Mouse (Mus musculus): Measurements from ENCODE around the gene Fam135a. TPM values are rescaled to one million over a fixed set of nuclear protein-coding genes. Genes with fewer than 3 reads are reported as not detected.

The Fam135a gene
- polyA plus RNA-seq, 1 experiment from 2014 or later = 53.7 TPM

GRCm38 (mm10) chr1:24102579-24103149, 2.5 kb upstream of the Fam135a start:
- no peak for ATAC-seq (ENCODE audit: insufficient number of reproducible peaks, insufficient read depth, low FRiP score, low TSS enrichment)
- 60% methylated on average over 10 of the region's 10 CpGs for WGBS
- H3K9ac ChIP-seq = no peak overlapping the region

GRCm38 (mm10) chr1:24100870-24101358, 773 bp upstream of the Fam135a start:
- Histone ChIP-seq H3K9me3 (no peaks in the 10 kb centered on the region), H3K4me3 (peak overlapping the region; percentile 94), H3K36me3 (no peaks in the 10 kb centered on the region), H3K4me2 (replicated peaks) (peak overlapping the region; percentile 62), H3K27ac (peak overlapping the region; percentile 73; the same call in 1 of the 2 replicates), H3K27me3 (no peaks in the 10 kb centered on the region), H3K4me1 (peaks cover 9% of the 10 kb centered on the region), H3K9ac (peak overlapping the region; percentile 92)
- peak; percentile 13; the same call in 1 of the 2 replicates for ATAC-seq (ENCODE audit: insufficient number of reproducible peaks, insufficient read depth, low FRiP score, low TSS enrichment)
- WGBS = 58% methylated on average over 6 of the region's 6 CpGs

More at GRCm38 (mm10) chr1:24102579-24103149, 2.5 kb upstream of the Fam135a start:
- Histone ChIP-seq H3K36me3 (no peaks in the 10 kb centered on the region), H3K4me3 (no peak overlapping the region), H3K27ac (no peak overlapping the region), H3K4me1 (peaks cover 5% of the 10 kb centered on the region; the same call in 1 of the 2 replicates), H3K27me3 (no peaks in the 10 kb centered on the region), H3K4me2 (replicated peaks) (no peak overlapping the region), H3K9me3 (no peaks in the 10 kb centered on the region)

DNA sequence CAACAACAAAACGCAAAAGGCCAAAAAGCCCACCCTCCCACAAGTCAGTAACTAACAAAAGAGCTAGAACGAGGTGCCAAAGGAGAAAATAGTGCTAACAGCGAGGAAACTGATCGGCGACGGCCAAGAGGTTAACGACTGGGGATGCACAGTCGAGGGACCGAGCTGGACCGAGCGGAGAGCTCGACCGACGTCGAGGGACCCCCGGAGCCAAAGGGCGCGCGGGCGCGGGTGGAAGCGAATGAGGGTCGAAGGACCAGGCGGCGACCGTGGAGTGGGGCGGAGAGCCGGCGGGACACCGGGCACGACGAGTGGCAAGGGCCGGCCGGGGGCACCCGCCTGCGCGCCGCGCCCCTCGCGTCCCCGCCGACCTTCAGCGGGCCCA, 608 bp downstream of the Fam135a start:
- Histone ChIP-seq H3K9ac (peak overlapping the region; percentile 92), H3K4me1 (peaks cover 9% of the 10 kb centered on the region), H3K4me2 (replicated peaks) (peak overlapping the region; percentile 62), H3K27me3 (no peaks in the 10 kb centered on the region), H3K9me3 (no peaks in the 10 kb centered on the region), H3K27ac (peak overlapping the region; percentile 84), H3K4me3 (peak overlapping the region; percentile 94), H3K36me3 (no peaks in the 10 kb centered on the region)
- ATAC-seq (ENCODE audit: insufficient number of reproducible peaks, insufficient read depth, low FRiP score, low TSS enrichment) = peak; percentile 26
- under 1% methylated on average over 42 of the region's 44 CpGs for WGBS

DNA sequence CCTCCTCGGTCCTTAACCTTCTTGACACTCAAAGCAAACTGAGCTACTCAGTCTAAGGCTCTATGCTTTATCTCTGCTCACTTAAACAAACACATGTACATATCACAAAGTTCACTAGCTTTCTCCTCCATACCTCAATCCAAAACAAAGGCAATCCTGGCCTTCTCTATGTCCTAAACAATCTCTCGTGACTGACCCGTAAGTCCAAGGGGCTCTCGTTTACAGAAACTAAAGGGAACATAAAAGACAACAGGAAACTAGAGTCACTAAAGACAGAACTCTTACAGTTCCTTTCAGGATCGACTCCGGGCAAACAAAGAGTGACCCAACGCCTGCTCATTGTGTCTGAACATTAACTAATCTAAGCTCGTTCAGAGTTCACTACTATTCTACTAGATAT, 2.6 kb downstream of the Fam135a start:
- 0 out of 2 replicates have a peak overlapping the region, but pooled peaks have one; percentile 5 for H3K4me2 ChIP-seq (replicated peaks)
- 62% methylated on average over 8 of the region's 8 CpGs for WGBS
- no peaks in the 10 kb centered on the region for H3K27me3 ChIP-seq
- no peaks in the 10 kb centered on the region for H3K36me3 ChIP-seq
- H3K27ac ChIP-seq = no peak overlapping the region
- peaks cover 9% of the 10 kb centered on the region for H3K4me1 ChIP-seq
- no peak overlapping the region for H3K9ac ChIP-seq
- H3K9me3 ChIP-seq = no peaks in the 10 kb centered on the region
- no peak overlapping the region for H3K4me3 ChIP-seq
- no peak for ATAC-seq (ENCODE audit: insufficient number of reproducible peaks, insufficient read depth, low FRiP score, low TSS enrichment)

GRCm38 (mm10) chr1:24092414-24092813, 7.7 kb downstream of the Fam135a start:
- 91% methylated on average over 7 of the region's 7 CpGs for WGBS
- H3K4me2 ChIP-seq (replicated peaks) = no peak overlapping the region
- H3K9me3 ChIP-seq = no peaks in the 10 kb centered on the region
- ATAC-seq (ENCODE audit: insufficient number of reproducible peaks, insufficient read depth, low FRiP score, low TSS enrichment) = no peak
- no peak overlapping the region for H3K4me3 ChIP-seq
- no peak overlapping the region for H3K9ac ChIP-seq
- H3K27ac ChIP-seq = no peak overlapping the region
- H3K4me1 ChIP-seq = peaks cover 2% of the 10 kb centered on the region; the same call in 1 of the 2 replicates
- H3K27me3 ChIP-seq = no peaks in the 10 kb centered on the region
- no peaks in the 10 kb centered on the region for H3K36me3 ChIP-seq

- Histone ChIP-seq H3K36me3 (no peaks in the 10 kb centered on the region), H3K9ac (no peak overlapping the region), H3K4me3 (no peak overlapping the region), H3K4me1 (no peaks in the 10 kb centered on the region), H3K9me3 (no peaks in the 10 kb centered on the region), H3K4me2 (replicated peaks) (no peak overlapping the region), H3K27ac (no peak overlapping the region), H3K27me3 (no peaks in the 10 kb centered on the region)
- no peak for ATAC-seq (ENCODE audit: insufficient number of reproducible peaks, insufficient read depth, low FRiP score, low TSS enrichment)
- 88% methylated on average over 2 of the region's 2 CpGs for WGBS
These were observed 9.5 kb downstream of the Fam135a start for GRCm38 (mm10) chr1:24090603-24091002.

GRCm38 (mm10) chr1:24090094-24090493, 10.0 kb downstream of the Fam135a start:
- Histone ChIP-seq H3K27ac (no peak overlapping the region), H3K4me3 (no peak overlapping the region), H3K9ac (no peak overlapping the region), H3K4me1 (no peaks in the 10 kb centered on the region), H3K4me2 (replicated peaks) (no peak overlapping the region), H3K27me3 (no peaks in the 10 kb centered on the region), H3K9me3 (no peaks in the 10 kb centered on the region), H3K36me3 (no peaks in the 10 kb centered on the region)
- ATAC-seq (ENCODE audit: insufficient number of reproducible peaks, insufficient read depth, low FRiP score, low TSS enrichment) = no peak
- WGBS = 85% methylated on average over 5 of the region's 5 CpGs

- no peaks in the 10 kb centered on the region for H3K27me3 ChIP-seq
- H3K9ac ChIP-seq = no peak overlapping the region
- no peaks in the 10 kb centered on the region for H3K9me3 ChIP-seq
- H3K27ac ChIP-seq = no peak overlapping the region
- no peak overlapping the region for H3K4me2 ChIP-seq (replicated peaks)
- 87% methylated on average over 3 of the region's 3 CpGs for WGBS
- H3K4me3 ChIP-seq = no peak overlapping the region
- no peaks in the 10 kb centered on the region for H3K4me1 ChIP-seq
- 0 out of 2 replicates have a peak, but pooled peaks cover 4% of the 10 kb centered on the region for H3K36me3 ChIP-seq
- ATAC-seq (ENCODE audit: insufficient number of reproducible peaks, insufficient read depth, low FRiP score, low TSS enrichment) = no peak
These were observed 14.0 kb downstream of the Fam135a start for GRCm38 (mm10) chr1:24086176-24086575.

GRCm38 (mm10) chr1:24074396-24074795, 25.7 kb downstream of the Fam135a start:
- Histone ChIP-seq H3K4me3 (no peak overlapping the region), H3K27ac (no peak overlapping the region), H3K9ac (no peak overlapping the region), H3K4me2 (replicated peaks) (no peak overlapping the region), H3K9me3 (no peaks in the 10 kb centered on the region), H3K36me3 (no peaks in the 10 kb centered on the region), H3K27me3 (no peaks in the 10 kb centered on the region), H3K4me1 (no peaks in the 10 kb centered on the region)
- 84% methylated on average over 2 of the region's 2 CpGs for WGBS
- no peak for ATAC-seq (ENCODE audit: insufficient number of reproducible peaks, insufficient read depth, low FRiP score, low TSS enrichment)

DNA sequence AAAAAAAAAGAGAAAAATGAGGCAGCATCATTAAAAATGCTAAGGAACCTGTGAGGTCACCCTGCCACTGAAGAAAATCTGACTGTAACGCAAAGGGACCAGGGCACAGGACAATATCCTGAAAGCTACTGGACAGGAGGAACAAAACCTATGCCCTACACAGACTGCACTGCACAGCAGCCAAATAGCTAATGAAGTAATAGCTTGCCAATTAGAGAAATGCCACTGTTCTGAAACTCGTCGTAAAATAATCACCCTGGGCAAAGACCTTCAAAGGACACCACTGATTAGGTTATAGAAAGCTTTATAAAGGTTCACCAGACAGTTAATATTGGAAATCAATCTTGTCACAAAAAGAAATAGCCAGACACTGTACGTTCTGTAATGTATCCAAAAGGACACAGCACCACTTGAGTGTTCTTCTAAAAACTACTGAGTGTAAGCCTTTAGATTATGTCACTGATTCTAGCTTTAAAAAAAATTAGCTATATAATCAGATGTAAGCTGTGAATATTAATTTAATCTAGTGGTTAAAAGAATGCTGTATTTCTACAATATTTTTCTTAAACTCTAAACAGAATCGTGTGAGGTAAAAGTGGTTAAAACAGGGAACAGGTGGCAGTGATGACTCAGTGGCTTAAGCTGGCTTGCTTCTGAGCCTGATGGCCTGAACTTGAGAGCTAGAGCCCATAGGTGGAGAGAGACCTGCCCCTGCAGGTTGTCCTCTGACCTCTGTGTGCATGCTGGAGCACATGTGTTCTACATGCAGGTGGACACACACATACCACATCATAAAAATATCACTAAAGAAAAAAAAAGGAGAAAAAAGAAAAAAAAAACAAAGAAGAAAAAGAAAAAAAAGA, 26.5 kb downstream of the Fam135a start:
- Histone ChIP-seq H3K9ac (no peak overlapping the region), H3K4me3 (no peak overlapping the region), H3K27ac (no peak overlapping the region), H3K4me2 (replicated peaks) (no peak overlapping the region), H3K4me1 (no peaks in the 10 kb centered on the region), H3K36me3 (no peaks in the 10 kb centered on the region), H3K27me3 (no peaks in the 10 kb centered on the region), H3K9me3 (no peaks in the 10 kb centered on the region)
- WGBS = 82% methylated on average over 5 of the region's 5 CpGs
- ATAC-seq (ENCODE audit: insufficient number of reproducible peaks, insufficient read depth, low FRiP score, low TSS enrichment) = no peak

GRCm38 (mm10) chr1:24068830-24069229, 31.3 kb downstream of the Fam135a start:
- Histone ChIP-seq H3K27ac (no peak overlapping the region), H3K9ac (no peak overlapping the region), H3K27me3 (no peaks in the 10 kb centered on the region), H3K9me3 (no peaks in the 10 kb centered on the region), H3K4me1 (no peaks in the 10 kb centered on the region), H3K4me2 (replicated peaks) (no peak overlapping the region), H3K4me3 (no peak overlapping the region), H3K36me3 (no peaks in the 10 kb centered on the region)
- ATAC-seq (ENCODE audit: insufficient number of reproducible peaks, insufficient read depth, low FRiP score, low TSS enrichment) = no peak
- 87% methylated on average over 7 of the region's 7 CpGs for WGBS

- no peak overlapping the region for H3K27ac ChIP-seq
- ATAC-seq (ENCODE audit: insufficient number of reproducible peaks, insufficient read depth, low FRiP score, low TSS enrichment) = no peak
- no peaks in the 10 kb centered on the region for H3K4me1 ChIP-seq
- no peaks in the 10 kb centered on the region for H3K36me3 ChIP-seq
- H3K4me2 ChIP-seq (replicated peaks) = no peak overlapping the region
- H3K9me3 ChIP-seq = no peaks in the 10 kb centered on the region
- WGBS = 86% methylated on average over 4 of the region's 4 CpGs
- no peaks in the 10 kb centered on the region for H3K27me3 ChIP-seq
- no peak overlapping the region for H3K9ac ChIP-seq
- no peak overlapping the region for H3K4me3 ChIP-seq
These were observed 33.4 kb downstream of the Fam135a start for GRCm38 (mm10) chr1:24066706-24067105.

All from embryonic facial prominence, embryonic 12.5 days (tissue).